Mouse (Mus musculus) liver, adult (tissue): ENCODE results near the gene Zdhhc1.

Experiments
- GATA4 ChIP-seq: IDR thresholded peaks from 2 replicates; pipeline ENCODE4 v1.6.1; 2014; ENCODE audit warnings: mild to moderate bottlenecking, low read length; ENCODE audit not compliant: insufficient replicate concordance

The Zdhhc1 gene

DNA sequence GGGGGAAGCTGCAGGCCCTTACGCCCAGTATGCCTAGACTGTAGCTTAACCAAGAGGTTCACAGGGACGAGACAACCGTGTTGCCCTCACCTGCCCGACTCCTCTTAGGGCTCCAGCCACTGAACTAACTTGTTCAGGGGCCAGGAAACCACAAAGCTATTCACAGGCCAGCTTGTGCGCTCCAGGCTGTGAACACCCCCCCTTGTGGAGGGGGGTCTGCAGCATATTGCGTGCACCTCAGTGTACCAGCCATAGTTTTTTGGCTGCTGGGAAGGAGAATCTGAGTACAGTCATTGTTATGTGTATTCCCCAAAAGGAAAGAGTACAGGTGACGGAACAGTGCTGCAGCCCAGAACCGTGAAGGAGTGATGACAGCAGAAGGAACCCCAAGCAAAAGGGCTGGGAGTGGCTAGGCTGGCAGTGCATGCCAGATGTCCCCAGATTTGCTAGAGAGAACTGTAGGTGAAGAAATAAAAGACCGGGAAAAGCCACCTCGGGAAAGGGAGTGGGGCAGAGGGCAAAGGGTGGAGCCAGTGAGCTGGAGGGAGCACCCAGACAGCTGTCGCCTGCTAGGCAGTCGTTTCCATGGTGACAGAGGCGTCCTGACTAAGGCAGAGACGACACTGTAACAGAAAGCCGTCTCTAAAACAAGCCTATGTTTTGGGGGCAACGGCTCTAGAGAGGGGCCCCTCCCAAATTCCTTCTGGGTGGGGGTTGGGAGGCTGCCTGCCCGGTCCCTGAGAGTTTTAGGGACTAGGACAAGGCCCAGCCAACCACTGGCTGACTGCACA lies 22.7 kb downstream of the Zdhhc1 start:
- no peak for TF ChIP-seq GATA4

- TF ChIP-seq GATA4, result no peak
These were observed 23.7 kb downstream of the Zdhhc1 start for GRCm38 (mm10) chr8:105472983-105473382.

GRCm38 (mm10) chr8:105472414-105472932 lies 24.2 kb downstream of the Zdhhc1 start:
- no peak for TF ChIP-seq GATA4

DNA sequence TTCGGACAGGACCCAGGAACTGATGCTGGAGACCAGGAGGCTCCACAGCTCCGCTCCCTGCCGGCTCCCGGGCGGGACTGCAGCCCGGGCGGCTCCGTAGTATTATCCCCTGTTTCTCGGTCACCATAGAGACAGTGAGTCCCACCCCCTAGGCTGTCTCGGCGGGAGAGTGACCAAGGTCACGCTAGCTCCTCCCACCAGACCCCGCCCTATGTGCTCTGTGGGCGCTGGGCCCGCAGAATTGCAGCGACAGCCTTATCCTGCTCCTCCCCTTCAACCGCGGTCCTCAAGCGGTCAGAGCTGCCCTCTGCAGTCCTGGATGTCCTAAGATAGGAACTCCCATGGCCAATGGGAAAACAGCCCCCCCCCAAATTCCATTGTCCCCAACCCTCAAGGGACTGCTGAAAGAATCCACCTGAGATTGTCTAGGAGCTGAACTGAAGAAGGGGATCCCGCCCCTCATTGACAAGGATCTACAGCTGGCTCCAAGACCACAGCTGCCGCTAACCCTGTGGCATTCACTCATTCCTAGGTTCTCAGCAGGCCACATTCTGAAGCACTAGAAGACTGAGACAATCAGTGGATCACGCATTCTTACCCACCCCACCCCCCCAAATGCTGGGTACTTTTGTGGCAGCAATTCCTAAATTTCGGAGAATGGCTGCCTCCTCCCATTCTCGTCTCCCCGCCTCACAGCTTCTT lies 25.2 kb downstream of the Zdhhc1 start, which contains the start of gene Tppp3:
Tppp3 (minus strand) TSS at position 213 of the 702 bp plus-strand sequence.
- TF ChIP-seq GATA4, result peak; percentile 55; the same call in 1 of the 2 replicates

GRCm38 (mm10) chr8:105470681-105471313 lies 25.9 kb downstream of the Zdhhc1 start:
- TF ChIP-seq GATA4, result no peak

DNA sequence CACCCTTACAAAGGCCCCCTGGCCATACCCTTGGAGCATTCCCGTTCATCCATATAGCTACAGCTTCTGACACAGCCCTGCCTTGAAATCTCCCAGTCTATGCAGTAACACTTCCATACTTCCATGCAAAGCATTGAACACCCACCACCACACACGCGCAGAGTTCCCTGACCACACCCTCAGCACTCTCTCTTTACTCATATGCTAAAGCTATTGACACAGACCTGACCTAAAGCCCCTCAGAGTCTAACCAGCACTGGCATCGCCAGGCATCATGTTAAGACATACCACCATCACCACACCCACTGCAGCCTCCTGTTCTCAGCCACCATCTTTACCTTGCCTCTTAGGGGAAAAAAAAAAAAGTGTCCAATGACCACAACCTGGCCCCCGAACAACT lies 26.4 kb downstream of the Zdhhc1 start:
- no peak for TF ChIP-seq GATA4

- no peak for TF ChIP-seq GATA4
These were observed 26.9 kb downstream of the Zdhhc1 start for GRCm38 (mm10) chr8:105469816-105470215.

- no peak for TF ChIP-seq GATA4
These were observed 27.5 kb downstream of the Zdhhc1 start for GRCm38 (mm10) chr8:105469041-105469695.

- no peak for TF ChIP-seq GATA4
These were observed 28.5 kb downstream of the Zdhhc1 start for GRCm38 (mm10) chr8:105468002-105468720.

- no peak for TF ChIP-seq GATA4
These were observed 29.2 kb downstream of the Zdhhc1 start for GRCm38 (mm10) chr8:105467396-105467985.

- TF ChIP-seq GATA4, result no peak
These were observed 29.9 kb downstream of the Zdhhc1 start for GRCm38 (mm10) chr8:105466700-105467291.

- no peak for TF ChIP-seq GATA4
These were observed 30.5 kb downstream of the Zdhhc1 start for GRCm38 (mm10) chr8:105466246-105466645.

GRCm38 (mm10) chr8:105464595-105464994 lies 32.1 kb downstream of the Zdhhc1 start:
- no peak for TF ChIP-seq GATA4

DNA sequence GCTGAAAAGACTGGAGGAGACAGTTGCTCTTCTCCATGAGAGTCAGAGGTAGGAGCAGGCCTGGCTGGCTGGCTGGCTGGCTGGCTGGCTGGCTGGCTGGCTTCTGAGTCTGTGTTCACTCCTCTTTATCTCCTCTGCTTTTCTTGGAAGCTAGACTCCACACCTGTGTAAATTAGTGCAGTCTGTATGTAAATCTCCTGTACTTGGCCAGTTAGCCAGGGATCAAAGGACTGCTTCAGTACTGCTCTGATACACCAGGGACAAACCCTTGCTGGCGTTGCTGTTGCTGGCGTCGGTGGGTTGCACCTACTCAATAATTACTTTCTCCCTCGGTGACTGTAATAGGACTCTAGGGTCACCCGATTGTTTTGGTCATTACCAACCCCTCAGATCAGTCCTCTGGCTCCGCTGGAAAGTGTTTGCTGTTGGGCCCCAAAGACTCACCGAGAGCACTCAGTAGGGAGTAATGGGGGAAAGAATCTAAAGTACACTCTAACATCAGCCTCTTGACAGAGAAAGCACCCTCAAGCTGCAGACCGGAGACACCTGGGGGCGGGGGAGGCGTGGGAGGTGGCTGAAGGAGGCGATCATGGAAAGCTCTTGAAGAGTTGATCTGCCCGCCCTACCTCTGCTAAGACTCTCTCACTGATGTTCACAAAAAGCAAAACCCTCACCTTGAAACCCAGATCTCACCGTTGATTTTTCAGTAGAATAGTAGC lies 35.5 kb downstream of the Zdhhc1 start:
- no peak for TF ChIP-seq GATA4
